Mouse (Mus musculus) brain, embryonic 14.5 days (tissue): ENCODE results near the gene Kifc1. TPM values are rescaled to one million over a fixed set of nuclear protein-coding genes. Genes with fewer than 3 reads are reported as not detected.
"Not testable (repeated sequence)": the region's sequence is repeated elsewhere in the genome, so short reads cannot be mapped to it uniquely, and the experiment has no call there.

ENCODE experiments used
- DNase-seq: peaks from one replicate; pipeline ENCODE4 v3.0.0-alpha.2; 2011; ENCODE audit warnings: low read depth
- CTCF ChIP-seq: fragments of 200-500 bp; IDR thresholded peaks from 2 replicates; pipeline ENCODE4 v1.5.1; 2012; ENCODE audit warnings: inconsistent platforms, mild to moderate bottlenecking, moderate library complexity, borderline replicate concordance; ENCODE audit not compliant: insufficient read depth, insufficient read length; ENCODE audit errors: extremely low read depth
- POLR2A ChIP-seq: fragments of 200-500 bp; IDR thresholded peaks from 2 replicates; pipeline ENCODE4 v1.6.1; 2012; ENCODE audit warnings: mild to moderate bottlenecking, inconsistent platforms, borderline replicate concordance; ENCODE audit not compliant: poor library complexity, insufficient read depth, insufficient read length, severe bottlenecking; ENCODE audit errors: extremely low read depth
- polyA plus RNA-seq: library from polyadenylated mRNA; depleted of rRNA; stranded (reverse); fragments of >200 nt; gene quantifications from 2 replicates; pipeline ENCODE4 v1.2.3, GENCODE M21; 2012

Kifc1 gene
- polyA plus RNA-seq, 1 experiment, result 18.5 TPM

GRCm38 (mm10) chr17:33897114-33897794 lies 6.8 kb upstream of the Kifc1 start:
- TF ChIP-seq POLR2A, result no peak
- TF ChIP-seq CTCF, result peak; percentile 54; the same call in 1 of the 2 replicates
- DNase-seq, result peak; percentile 69

GRCm38 (mm10) chr17:33893011-33893410 lies 2.5 kb upstream of the Kifc1 start:
- DNase-seq, result not testable (repeated sequence)

- TF ChIP-seq CTCF (no peak), POLR2A (no peak)
- no peak for DNase-seq
Measured at GRCm38 (mm10) chr17:33892429-33892828, 2.0 kb upstream of the Kifc1 start.

- DNase-seq, result not testable (repeated sequence)
Measured at GRCm38 (mm10) chr17:33891892-33892291, 1.4 kb upstream of the Kifc1 start.

GRCm38 (mm10) chr17:33891357-33891756 lies 896 bp upstream of the Kifc1 start:
- no peak for DNase-seq
- TF ChIP-seq POLR2A, result no peak

- not testable (repeated sequence) for DNase-seq
Measured at GRCm38 (mm10) chr17:33889941-33890532, 424 bp downstream of the Kifc1 start.

- not testable (repeated sequence) for DNase-seq
Measured at GRCm38 (mm10) chr17:33888230-33888629, 2.2 kb downstream of the Kifc1 start.

GRCm38 (mm10) chr17:33887802-33888201 lies 2.7 kb downstream of the Kifc1 start:
- not testable (repeated sequence) for DNase-seq

- not testable (repeated sequence) for DNase-seq
Measured at GRCm38 (mm10) chr17:33884320-33884719, 6.1 kb downstream of the Kifc1 start.

- DNase-seq, result not testable (repeated sequence)
Measured at GRCm38 (mm10) chr17:33875797-33876196, 14.7 kb downstream of the Kifc1 start.

GRCm38 (mm10) chr17:33874411-33874810 lies 16.1 kb downstream of the Kifc1 start:
- TF ChIP-seq POLR2A (no peak), CTCF (no peak)
- DNase-seq, result no peak

GRCm38 (mm10) chr17:33873537-33873936 lies 16.9 kb downstream of the Kifc1 start, which contains the start of gene Gm7029:
TSS of gene Gm7029 (plus strand) at chr17:33873837.
- not testable (repeated sequence) for DNase-seq

GRCm38 (mm10) chr17:33865330-33866030 lies 25.0 kb downstream of the Kifc1 start:
- TF ChIP-seq CTCF (no peak), POLR2A (no peak)
- DNase-seq, result peak; percentile 20

- TF ChIP-seq POLR2A, result no peak
- no peak for TF ChIP-seq CTCF
- no peak for DNase-seq
Measured at GRCm38 (mm10) chr17:33857816-33858215, 32.6 kb downstream of the Kifc1 start.
